Mouse (Mus musculus): ENCODE data around the gene Armc5. TPM values are rescaled to one million over a fixed set of nuclear protein-coding genes. Genes with fewer than 3 reads are reported as not detected.

Gene Armc5
- polyA plus RNA-seq, 1 experiment, result 17.3 TPM

DNA sequence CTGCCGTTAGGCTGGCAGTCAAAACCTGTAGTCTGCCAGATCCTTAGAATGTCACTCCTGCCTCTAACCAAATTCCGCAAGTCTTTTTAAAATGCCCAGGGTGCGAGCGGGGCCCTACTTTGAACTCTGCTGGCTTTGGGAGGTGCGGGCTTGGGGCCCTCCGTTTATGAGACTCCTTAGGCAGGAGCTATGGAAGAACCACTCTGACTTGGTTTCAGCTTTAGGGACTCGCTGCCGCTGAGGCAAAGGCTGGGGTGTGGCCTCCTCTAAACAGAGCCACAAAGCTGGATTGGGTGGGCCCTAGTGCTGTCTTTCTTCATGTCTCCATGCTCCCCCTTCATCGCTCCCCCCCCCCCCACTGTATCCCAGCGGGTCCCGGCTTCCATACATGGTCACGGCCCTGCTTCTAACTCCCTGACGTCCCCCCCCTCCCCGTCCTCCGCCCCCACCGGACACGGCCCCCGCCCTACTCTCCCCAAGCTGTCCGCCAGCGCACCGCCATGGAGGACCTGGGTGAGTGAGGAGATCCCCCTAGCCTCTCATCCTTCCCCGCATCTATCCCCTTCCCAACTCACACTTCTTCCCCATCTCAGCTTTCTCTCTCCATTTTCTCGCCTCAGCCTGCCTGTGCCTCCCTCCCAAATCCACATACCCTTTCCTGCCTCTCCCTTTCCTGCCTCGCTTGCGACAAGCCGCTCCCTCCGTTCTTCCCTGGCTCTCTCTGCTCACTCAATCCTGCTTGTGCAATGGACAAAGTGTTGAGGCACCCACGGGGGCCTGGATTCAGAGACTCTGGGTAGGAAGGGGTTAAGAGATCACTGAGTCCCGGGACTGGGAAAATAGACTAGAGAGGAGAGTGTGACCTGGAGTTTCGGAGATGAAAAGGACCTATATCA, 9.6 kb downstream of the Armc5 start, which contains the start of gene Tgfb1i1:
Tgfb1i1 (plus strand) TSS at position 317 of the 896 bp plus-strand sequence.
- TF ChIP-seq POLR2A (IDR thresholded peaks at IDR 0.05; ENCODE audit: borderline replicate concordance, extremely low read depth, insufficient read depth, insufficient read length, poor library complexity, severe bottlenecking) (no peak), CTCF (IDR thresholded peaks at IDR 0.05; ENCODE audit: borderline replicate concordance, extremely low read depth, insufficient read depth, insufficient read length) (no peak)
- peak; percentile 63 for DNase-seq (ENCODE audit: low read depth)

GRCm38 (mm10) chr7:128247443-128247842, 10.3 kb downstream of the Armc5 start:
- DNase-seq (ENCODE audit: low read depth), result peak; percentile 93
- peak; percentile 71; the same call in 1 of the 2 replicates for TF ChIP-seq CTCF (IDR thresholded peaks at IDR 0.05; ENCODE audit: borderline replicate concordance, extremely low read depth, insufficient read depth, insufficient read length)
- TF ChIP-seq POLR2A (IDR thresholded peaks at IDR 0.05; ENCODE audit: borderline replicate concordance, extremely low read depth, insufficient read depth, insufficient read length, poor library complexity, severe bottlenecking), result no peak

DNA sequence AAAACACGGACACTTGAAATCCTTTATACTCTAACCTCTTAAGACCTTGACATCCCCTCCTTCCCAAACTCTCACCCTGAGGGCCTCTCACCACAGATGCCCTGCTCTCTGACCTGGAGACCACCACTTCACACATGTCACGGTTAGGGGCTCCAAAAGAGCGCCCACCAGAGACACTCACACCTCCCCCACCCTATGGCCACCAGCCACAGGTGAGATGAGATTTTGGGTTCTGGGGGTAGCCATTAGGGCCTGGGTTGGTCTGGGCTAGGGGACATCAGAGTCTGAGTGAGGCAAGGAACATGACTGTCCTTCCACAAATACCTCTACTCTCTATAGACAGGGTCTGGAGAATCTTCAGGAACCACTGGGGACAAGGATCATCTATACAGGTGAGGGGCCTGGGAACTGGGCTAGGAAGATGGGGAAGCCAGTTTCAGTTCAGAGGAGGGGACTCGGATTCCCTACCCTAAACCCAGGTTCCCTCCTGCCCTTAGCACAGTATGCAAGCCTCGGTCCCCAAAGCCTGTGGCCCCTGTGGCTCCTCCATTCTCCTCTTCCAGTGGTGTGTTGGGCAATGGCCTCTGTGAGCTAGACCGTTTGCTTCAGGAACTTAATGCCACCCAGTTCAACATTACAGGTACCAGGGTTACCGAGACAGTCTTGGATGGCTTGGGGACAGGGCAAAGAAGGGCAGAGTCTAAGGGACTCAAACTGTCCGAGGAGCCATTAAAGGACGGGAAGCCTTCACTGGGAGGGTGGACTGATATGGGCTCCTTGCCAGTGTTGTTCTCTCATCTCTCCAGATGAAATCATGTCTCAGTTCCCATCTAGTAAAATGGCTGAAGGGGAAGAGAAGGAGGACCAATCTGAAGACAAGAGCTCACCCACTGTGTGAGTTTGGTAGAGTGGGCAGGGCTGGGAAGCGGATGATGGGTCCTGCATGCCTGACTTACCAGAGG, 11.2 kb downstream of the Armc5 start:
- TF ChIP-seq CTCF (IDR thresholded peaks at IDR 0.05; ENCODE audit: borderline replicate concordance, extremely low read depth, insufficient read depth, insufficient read length) (no peak), POLR2A (IDR thresholded peaks at IDR 0.05; ENCODE audit: borderline replicate concordance, extremely low read depth, insufficient read depth, insufficient read length, poor library complexity, severe bottlenecking) (no peak)
- DNase-seq (ENCODE audit: low read depth), result no peak

DNA sequence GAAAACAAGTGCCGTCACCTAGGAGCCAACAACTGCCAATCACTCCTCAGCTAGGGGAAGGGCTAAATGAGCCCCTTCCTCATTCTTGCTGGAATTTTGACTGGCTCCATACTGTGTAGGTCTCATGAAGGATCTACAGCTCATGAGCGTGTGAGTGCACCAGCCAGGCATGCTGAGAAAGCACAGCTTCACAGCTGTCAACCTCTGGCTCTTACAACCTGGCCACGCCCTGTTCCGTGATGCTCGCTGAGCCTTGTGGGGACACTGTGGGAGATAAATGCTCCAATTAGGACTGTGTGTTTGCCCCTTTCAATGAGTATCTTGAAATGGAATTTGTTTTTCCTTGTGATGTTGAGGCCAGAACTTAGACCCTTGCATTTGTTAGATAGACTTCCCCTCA, 12.9 kb downstream of the Armc5 start:
- no peak for TF ChIP-seq CTCF (IDR thresholded peaks at IDR 0.05; ENCODE audit: borderline replicate concordance, extremely low read depth, insufficient read depth, insufficient read length)
- no peak for TF ChIP-seq POLR2A (IDR thresholded peaks at IDR 0.05; ENCODE audit: borderline replicate concordance, extremely low read depth, insufficient read depth, insufficient read length, poor library complexity, severe bottlenecking)
- no peak for DNase-seq (ENCODE audit: low read depth)

DNA sequence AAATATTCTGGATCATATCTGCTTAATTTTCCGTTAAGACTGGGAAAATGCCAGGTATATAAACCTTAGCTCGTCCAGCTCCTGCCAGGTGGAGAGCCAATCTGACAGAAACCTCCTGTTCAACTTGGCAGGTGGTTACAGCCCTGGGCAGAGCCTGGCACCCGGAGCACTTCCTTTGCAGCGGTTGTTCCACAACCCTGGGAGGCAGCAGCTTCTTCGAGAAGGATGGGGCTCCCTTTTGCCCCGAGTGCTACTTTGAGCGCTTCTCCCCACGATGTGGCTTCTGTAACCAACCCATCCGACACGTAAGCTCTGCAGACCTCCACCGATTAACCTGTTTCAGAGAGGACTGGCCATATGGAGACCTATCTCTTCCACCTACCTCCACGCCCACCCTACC, 14.8 kb downstream of the Armc5 start:
- TF ChIP-seq CTCF (IDR thresholded peaks at IDR 0.05; ENCODE audit: borderline replicate concordance, extremely low read depth, insufficient read depth, insufficient read length) (no peak), POLR2A (IDR thresholded peaks at IDR 0.05; ENCODE audit: borderline replicate concordance, extremely low read depth, insufficient read depth, insufficient read length, poor library complexity, severe bottlenecking) (no peak)
- no peak for DNase-seq (ENCODE audit: low read depth)

GRCm38 (mm10) chr7:128252609-128253008, 15.5 kb downstream of the Armc5 start:
- TF ChIP-seq CTCF (IDR thresholded peaks at IDR 0.05; ENCODE audit: borderline replicate concordance, extremely low read depth, insufficient read depth, insufficient read length), result no peak
- no peak for TF ChIP-seq POLR2A (IDR thresholded peaks at IDR 0.05; ENCODE audit: borderline replicate concordance, extremely low read depth, insufficient read depth, insufficient read length, poor library complexity, severe bottlenecking)
- DNase-seq (ENCODE audit: low read depth), result peak; percentile 78

- TF ChIP-seq CTCF (IDR thresholded peaks at IDR 0.05; ENCODE audit: borderline replicate concordance, extremely low read depth, insufficient read depth, insufficient read length) (no peak), POLR2A (IDR thresholded peaks at IDR 0.05; ENCODE audit: borderline replicate concordance, extremely low read depth, insufficient read depth, insufficient read length, poor library complexity, severe bottlenecking) (no peak)
- no peak for DNase-seq (ENCODE audit: low read depth)
These were observed 17.8 kb downstream of the Armc5 start for GRCm38 (mm10) chr7:128254978-128255377.

- no peak for DNase-seq (ENCODE audit: low read depth)
- no peak for TF ChIP-seq CTCF (IDR thresholded peaks at IDR 0.05; ENCODE audit: borderline replicate concordance, extremely low read depth, insufficient read depth, insufficient read length)
- TF ChIP-seq POLR2A (IDR thresholded peaks at IDR 0.05; ENCODE audit: borderline replicate concordance, extremely low read depth, insufficient read depth, insufficient read length, poor library complexity, severe bottlenecking), result no peak
These were observed 18.6 kb downstream of the Armc5 start for GRCm38 (mm10) chr7:128255757-128256156.

DNA sequence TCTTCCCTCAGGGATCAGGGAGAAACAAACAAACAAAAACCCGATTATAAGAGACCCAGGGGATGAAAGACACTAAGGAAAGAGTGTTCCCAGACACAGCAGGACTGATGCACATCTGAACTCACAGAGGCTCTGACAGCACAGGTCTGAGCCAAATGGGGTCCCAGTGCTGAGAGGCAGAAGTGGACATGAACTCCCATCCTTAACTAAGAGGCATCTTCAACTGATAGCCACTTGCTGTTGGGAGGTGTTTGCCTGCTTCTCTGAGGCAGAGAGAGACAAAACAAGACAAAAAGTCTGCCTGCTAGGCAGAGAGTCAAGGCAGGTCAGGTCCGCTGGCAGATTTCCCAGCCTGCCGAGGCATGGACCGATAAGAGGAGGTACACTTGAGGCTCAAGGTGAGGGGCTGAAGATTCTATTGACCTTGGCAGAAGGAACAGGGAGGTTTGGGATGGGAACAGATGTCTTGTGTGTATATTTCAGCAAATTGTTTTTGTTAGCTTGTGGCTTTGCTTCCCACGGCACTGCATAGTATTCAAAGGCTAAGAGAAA, 19.7 kb downstream of the Armc5 start:
- TF ChIP-seq POLR2A (IDR thresholded peaks at IDR 0.05; ENCODE audit: borderline replicate concordance, extremely low read depth, insufficient read depth, insufficient read length, poor library complexity, severe bottlenecking), result no peak
- TF ChIP-seq CTCF (IDR thresholded peaks at IDR 0.05; ENCODE audit: borderline replicate concordance, extremely low read depth, insufficient read depth, insufficient read length), result no peak
- peak; percentile 10 for DNase-seq (ENCODE audit: low read depth)

- TF ChIP-seq POLR2A (IDR thresholded peaks at IDR 0.05; ENCODE audit: borderline replicate concordance, extremely low read depth, insufficient read depth, insufficient read length, poor library complexity, severe bottlenecking) (no peak), CTCF (IDR thresholded peaks at IDR 0.05; ENCODE audit: borderline replicate concordance, extremely low read depth, insufficient read depth, insufficient read length) (no peak)
- no peak for DNase-seq (ENCODE audit: low read depth)
These were observed 28.3 kb downstream of the Armc5 start, which contains the start of gene Slc5a2 for GRCm38 (mm10) chr7:128265411-128265810. Gene Slc5a2, plus strand, starts transcription at chr7:128265657.

- TF ChIP-seq POLR2A (IDR thresholded peaks at IDR 0.05; ENCODE audit: borderline replicate concordance, extremely low read depth, insufficient read depth, insufficient read length, poor library complexity, severe bottlenecking) (no peak), CTCF (IDR thresholded peaks at IDR 0.05; ENCODE audit: borderline replicate concordance, extremely low read depth, insufficient read depth, insufficient read length) (no peak)
- no peak for DNase-seq (ENCODE audit: low read depth)
These were observed 28.9 kb downstream of the Armc5 start for GRCm38 (mm10) chr7:128266056-128266455.
